Mouse (Mus musculus) midbrain, postnatal 0 days (tissue): ENCODE data around the gene 4930455H04Rik. TPM values are rescaled to one million over a fixed set of nuclear protein-coding genes. Genes with fewer than 3 reads are reported as not detected.
A peak's percentile ranks its signal among the peaks of the same experiment; 100 is the strongest.

Experiments used
- ATAC-seq: fragments of 200-750 bp; cut with Nextera tagmentation; 2 replicates; pipeline ENCODE4 v1.8.0; 2017; ENCODE audit warnings: moderate number of reproducible peaks, mild to moderate bottlenecking, moderate TSS enrichment, moderate library complexity; ENCODE audit not compliant: low FRiP score
- DNase-seq: peaks from one replicate; pipeline ENCODE4 v3.0.0-alpha.2; 2015; ENCODE audit warnings: low spot score
- H3K27ac ChIP-seq: fragments of 300-500 bp; sonication (generic); 2 replicates; pipeline ENCODE4 v1.5.1; 2014; ENCODE audit warnings: low read depth, mild to moderate bottlenecking, low read length, mixed read lengths
- H3K27me3 ChIP-seq: fragments of 300-500 bp; sonication (generic); 2 replicates; pipeline ENCODE4 v1.6.1; 2014; ENCODE audit warnings: low read length, control low read depth, mixed read lengths; ENCODE audit not compliant: insufficient read depth
- H3K36me3 ChIP-seq: fragments of 300-500 bp; sonication (generic); 2 replicates; pipeline ENCODE4 v1.6.1; 2014; ENCODE audit warnings: low read length, control low read depth, mixed read lengths; ENCODE audit not compliant: insufficient read depth
- H3K4me1 ChIP-seq: fragments of 300-500 bp; sonication (generic); 2 replicates; pipeline ENCODE4 v1.6.1; 2014; ENCODE audit warnings: mild to moderate bottlenecking, control low read depth, antibody characterized with exemption, low read length, mixed read lengths; ENCODE audit not compliant: insufficient read depth
- H3K4me2 ChIP-seq: fragments of 300-500 bp; sonication (generic); 2 replicates; pipeline ENCODE4 v1.6.1; 2014; ENCODE audit warnings: low read depth, mild to moderate bottlenecking, low read length, mixed read lengths; ENCODE audit not compliant: poor library complexity, severe bottlenecking
- H3K4me3 ChIP-seq: fragments of 300-500 bp; sonication (generic); 2 replicates; pipeline ENCODE4 v1.5.1; 2014; ENCODE audit warnings: low read depth, mild to moderate bottlenecking, low read length, moderate library complexity
- H3K9ac ChIP-seq: fragments of 300-500 bp; sonication (generic); replicated peaks from 2 replicates; pipeline ENCODE4 v1.6.1; 2014; ENCODE audit warnings: mild to moderate bottlenecking, low read length, moderate library complexity, mixed read lengths; ENCODE audit not compliant: poor library complexity, severe bottlenecking
- H3K9me3 ChIP-seq: fragments of 300-500 bp; sonication (generic); 2 replicates; pipeline ENCODE4 v1.6.1; 2016; ENCODE audit warnings: low read length, control low read depth
- CTCF ChIP-seq: IDR thresholded peaks from 2 replicates; pipeline ENCODE4 v1.5.1; 2016; ENCODE audit warnings: antibody characterized with exemption, mild to moderate bottlenecking
- WGBS: fragments of 180-500 bp; shearing (Covaris S2); extraction: QIAGEN DNeasy Blood & Tissue Kit; methylation state at CpG from one replicate; pipeline ENCODE4 v1.1.7; 2014; 5-methylcytosine and 5-hydroxymethylcytosine counted together
- polyA plus RNA-seq: library from polyadenylated mRNA; unstranded; fragments of >200 nt; fragmentation: Nextera tagmentation; extraction: Ambion mirVana; gene quantifications from 2 replicates; pipeline ENCODE4 v1.2.1, GENCODE M21; 2015
- total RNA-seq: library from RNA; depleted of rRNA; stranded (reverse); fragments of >200 nt; gene quantifications from 2 replicates; pipeline ENCODE4 v1.2.3, GENCODE M21; 2014

The 4930455H04Rik gene
- total and polyA plus RNA-seq, 2 experiments from 2014 or later, result not detected

- DNase-seq, result no peak
- Histone ChIP-seq H3K36me3 (no peaks in the 10 kb centered on the region), H3K9ac (no peak overlapping the region), H3K27me3 (no peaks in the 10 kb centered on the region), H3K4me2 (no peak overlapping the region), H3K27ac (no peak overlapping the region), H3K9me3 (no peaks in the 10 kb centered on the region), H3K4me3 (no peak overlapping the region), H3K4me1 (no peaks in the 10 kb centered on the region)
- no peak for ATAC-seq
- TF ChIP-seq CTCF, result no peak
- 76% methylated on average over 10 of the region's 10 CpGs for WGBS
Observed at GRCm38 (mm10) chr3:116940804-116941558, 27.1 kb upstream of the 4930455H04Rik start.

- H3K9ac ChIP-seq, result no peak overlapping the region
- whole genome bisulfite sequencing, result 97% methylated on average over 1 of the region's 1 CpGs
- no peak for ATAC-seq
Observed at GRCm38 (mm10) chr3:116941559-116942117, 26.4 kb upstream of the 4930455H04Rik start.

GRCm38 (mm10) chr3:116942751-116943150 lies 25.3 kb upstream of the 4930455H04Rik start:
- H3K9ac ChIP-seq, result no peak overlapping the region
- no peak overlapping the region for H3K4me3 ChIP-seq
- H3K4me1 ChIP-seq, result no peaks in the 10 kb centered on the region
- no peak overlapping the region for H3K4me2 ChIP-seq
- H3K27me3 ChIP-seq, result no peaks in the 10 kb centered on the region
- no peak overlapping the region for H3K27ac ChIP-seq
- ATAC-seq (no peak), DNase-seq (no peak)
- H3K9me3 ChIP-seq, result no peaks in the 10 kb centered on the region
- H3K36me3 ChIP-seq, result no peaks in the 10 kb centered on the region
- TF ChIP-seq CTCF, result no peak
- WGBS, result 72% methylated on average over 6 of the region's 6 CpGs

More at GRCm38 (mm10) chr3:116941559-116942117, 26.4 kb upstream of the 4930455H04Rik start:
- TF ChIP-seq CTCF, result no peak
- no peaks in the 10 kb centered on the region for H3K27me3 ChIP-seq
- no peak overlapping the region for H3K4me3 ChIP-seq
- no peak for DNase-seq
- H3K4me2 ChIP-seq, result no peak overlapping the region
- no peaks in the 10 kb centered on the region for H3K9me3 ChIP-seq
- no peaks in the 10 kb centered on the region for H3K36me3 ChIP-seq
- H3K27ac ChIP-seq, result no peak overlapping the region
- H3K4me1 ChIP-seq, result no peaks in the 10 kb centered on the region

GRCm38 (mm10) chr3:116943422-116943821 lies 24.6 kb upstream of the 4930455H04Rik start:
- H3K36me3 ChIP-seq, result no peaks in the 10 kb centered on the region
- H3K9ac ChIP-seq, result no peak overlapping the region
- peak; percentile 6 for DNase-seq
- H3K9me3 ChIP-seq, result no peaks in the 10 kb centered on the region
- ATAC-seq, result no peak
- H3K27me3 ChIP-seq, result no peaks in the 10 kb centered on the region
- no peak overlapping the region for H3K4me2 ChIP-seq
- TF ChIP-seq CTCF, result no peak
- WGBS, result 83% methylated on average over 4 of the region's 4 CpGs
- no peaks in the 10 kb centered on the region for H3K4me1 ChIP-seq
- no peak overlapping the region for H3K4me3 ChIP-seq
- no peak overlapping the region for H3K27ac ChIP-seq

- H3K4me3 ChIP-seq, result no peak overlapping the region
- H3K9ac ChIP-seq, result no peak overlapping the region
- no peaks in the 10 kb centered on the region for H3K36me3 ChIP-seq
- WGBS, result 95% methylated on average over 4 of the region's 4 CpGs
- H3K9me3 ChIP-seq, result no peaks in the 10 kb centered on the region
- H3K27me3 ChIP-seq, result no peaks in the 10 kb centered on the region
- no peaks in the 10 kb centered on the region for H3K4me1 ChIP-seq
- no peak for DNase-seq
- ATAC-seq, result no peak
- H3K27ac ChIP-seq, result no peak overlapping the region
- no peak for TF ChIP-seq CTCF
- no peak overlapping the region for H3K4me2 ChIP-seq
Observed at GRCm38 (mm10) chr3:116946476-116946875, 21.6 kb upstream of the 4930455H04Rik start.

GRCm38 (mm10) chr3:116950665-116951115 lies 17.4 kb upstream of the 4930455H04Rik start:
- ATAC-seq (no peak), DNase-seq (no peak)
- Histone ChIP-seq H3K4me1 (no peaks in the 10 kb centered on the region), H3K9me3 (no peaks in the 10 kb centered on the region), H3K36me3 (no peaks in the 10 kb centered on the region), H3K27me3 (no peaks in the 10 kb centered on the region), H3K4me2 (no peak overlapping the region), H3K27ac (no peak overlapping the region), H3K4me3 (no peak overlapping the region), H3K9ac (no peak overlapping the region)
- no peak for TF ChIP-seq CTCF
- WGBS, result 89% methylated on average over 6 of the region's 6 CpGs
